Mouse (Mus musculus) embryonic stem cell, embryonic (primary cell): ENCODE data around the gene Kcnn1.

ENCODE experiments used
- CTCF ChIA-PET, 4 experiments: fragments of 300-600 bp in 2 of 4; fragments of 350-600 bp in 2 of 4; sonication (Branson Sonifier 250); formaldehyde crosslinking; loops; one replicate each; lab custom pipeline; 2022; ENCODE audit warnings: inconsistent platforms in 2 of 4; lab: Charles Lee
- POLR2A ChIA-PET, 4 experiments: fragments of 300-600 bp in 2 of 4; fragments of 350-600 bp in 2 of 4; sonication (Branson Sonifier 250); formaldehyde crosslinking; loops; one replicate each; lab custom pipeline; 2022; ENCODE audit warnings: antibody characterized with exemption in 4 of 4, inconsistent platforms in 1 of 4; lab: Charles Lee

Gene Kcnn1

GRCm38 (mm10) chr8:70862824-70863641, at the start of gene Kcnn1:
Kcnn1 (minus strand) TSS chr8:70863258.
- ChIA-PET CTCF (interaction anchor here (0.6 to 2.8 kb wide), 6 partner anchors 15 to 1108 kb away, joined by 3 to 15 read pairs (median 4); no protein-coding TSS in a partner anchor), POLR2A (interaction anchor here (0.6 to 6.0 kb wide), 18 partner anchors 11 to 352 kb away, joined by 3 to 67 read pairs (median 6); partner anchors contain the start of genes Arrdc2 (in 2 of the 4), Rpl18a (in 2 of the 4) and Jund (in 1 of the 4))

- ChIA-PET POLR2A (interaction anchor here (0.6 to 10.1 kb wide), 18 partner anchors 8 to 455 kb away, joined by 3 to 186 read pairs (median 4); partner anchors contain the start of genes Rpl18a (in 3 of the 4), Slc5a5 (in 2 of the 4), Arrdc2 (in 1 of the 4) and Myo9b (in 1 of the 4)), CTCF (interaction anchor here in 3 of 4 experiments (0.6 to 2.2 kb wide), 15 partner anchors 9 to 625 kb away, joined by 3 to 7 read pairs (median 4); partner anchors contain the start of genes Rpl18a (in 3 of the 3) and Arrdc2 (in 1 of the 3))
Measured at GRCm38 (mm10) chr8:70911596-70911995, 48.5 kb upstream of the Kcnn1 start.

- ChIA-PET POLR2A (interaction anchor here (0.8 to 9.2 kb wide), 8 partner anchors 10 to 68 kb away, joined by 3 to 193 read pairs (median 6); partner anchors contain the start of genes Rpl18a (in 4 of the 4), Arrdc2 (in 2 of the 4) and Slc5a5 (in 1 of the 4)), CTCF (interaction anchor here in 1 of 4 experiments (1.0 kb wide), 1 partner anchor 10 kb away, joined by 4 read pairs; the partner anchor contains the start of gene Rpl18a)
Measured at GRCm38 (mm10) chr8:70907518-70907917, 44.5 kb upstream of the Kcnn1 start.

DNA sequence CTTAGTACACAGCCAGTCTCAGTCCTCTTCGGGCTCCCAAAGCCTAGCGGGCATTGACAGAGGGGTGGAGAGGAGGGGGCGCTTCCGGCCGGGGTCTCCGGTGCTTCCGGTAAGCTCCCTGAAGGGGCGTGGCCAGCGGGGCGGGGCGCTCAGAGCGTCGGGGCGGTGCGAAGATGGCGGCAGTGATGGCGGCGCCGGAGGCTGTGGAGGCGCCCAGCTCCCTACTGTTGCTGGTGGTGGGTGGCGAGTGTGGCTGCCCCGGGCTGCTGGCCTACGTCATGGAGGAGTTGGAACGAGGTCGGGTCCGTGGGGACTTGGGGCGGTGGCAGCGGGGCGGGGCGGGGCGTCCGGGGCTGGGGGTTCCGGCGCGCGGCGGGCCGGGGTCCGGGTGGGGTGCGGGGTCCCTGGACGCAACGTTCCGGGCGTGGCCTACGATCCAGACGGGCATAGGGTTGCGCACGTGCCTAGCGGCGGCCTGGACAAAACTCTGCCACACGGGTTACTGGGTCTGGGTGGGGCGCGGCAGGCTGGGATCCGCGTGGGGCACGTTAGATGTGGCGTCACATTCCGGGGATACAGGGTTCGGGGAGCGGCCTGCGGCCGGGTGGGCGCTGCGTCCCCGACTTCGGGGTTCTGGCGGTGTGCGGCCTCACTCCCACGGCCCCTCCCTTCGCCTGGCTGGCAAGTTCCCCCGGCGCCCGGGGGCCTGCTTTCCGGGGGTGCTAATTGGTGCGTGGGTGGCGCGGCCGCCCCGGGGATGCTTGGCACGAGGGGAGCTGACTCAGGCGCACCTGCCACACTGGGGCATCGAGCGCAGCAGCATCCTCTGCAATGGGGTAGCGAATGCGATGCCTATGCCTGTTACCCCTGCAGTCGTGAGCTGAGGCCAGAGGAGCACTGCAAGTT, 43.0 kb upstream of the Kcnn1 start, which contains the start of gene Map1s:
Map1s (plus strand) TSS at position 102 of the 906 bp plus-strand sequence.
- POLR2A ChIA-PET: interaction anchor here (0.5 to 9.2 kb wide), 63 partner anchors 9 to 1566 kb away, joined by 3 to 193 read pairs (median 4); partner anchors contain the start of genes Rpl18a (in 4 of the 4), Slc5a5 (in 3 of the 4), Arrdc2 (in 2 of the 4) and Gm3336 (in 2 of the 4)
- CTCF ChIA-PET: interaction anchor here in 2 of 4 experiments (0.7 to 1.6 kb wide), 9 partner anchors 8 to 84 kb away, joined by 3 to 9 read pairs (median 3); partner anchors contain the start of gene Rpl18a (in 2 of the 2)

DNA sequence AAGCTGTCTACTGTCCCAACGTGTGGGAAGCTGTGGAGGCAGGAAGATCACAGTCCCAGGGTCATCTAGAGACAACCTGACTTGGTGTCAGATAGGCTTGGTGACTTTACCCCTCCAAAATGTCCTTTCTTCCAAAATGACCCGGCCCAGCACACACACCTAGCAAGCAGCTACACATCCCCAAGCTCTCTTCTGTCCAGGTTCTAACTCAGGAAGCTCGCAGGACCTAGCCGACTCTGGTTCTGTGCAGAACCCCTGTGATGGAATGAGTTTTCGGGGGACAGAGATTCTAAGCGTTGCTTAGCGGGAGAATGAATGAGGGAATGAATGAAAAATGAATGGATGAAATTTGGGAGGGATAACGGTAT, 42.4 kb upstream of the Kcnn1 start:
- CTCF ChIA-PET: interaction anchor here in 2 of 4 experiments (0.7 to 1.6 kb wide), 9 partner anchors 8 to 83 kb away, joined by 3 to 9 read pairs (median 3); partner anchors contain the start of gene Rpl18a (in 2 of the 2)
- POLR2A ChIA-PET: interaction anchor here (0.5 to 9.2 kb wide), 60 partner anchors 8 to 1566 kb away, joined by 3 to 193 read pairs (median 4); partner anchors contain the start of genes Rpl18a (in 4 of the 4), Slc5a5 (in 3 of the 4), Arrdc2 (in 2 of the 4) and Gm3336 (in 2 of the 4)

- CTCF ChIA-PET: interaction anchor here in 2 of 4 experiments (0.6 to 1.1 kb wide), 2 partner anchors 65 to 459 kb away, joined by 3 to 5 read pairs; partner anchors contain the start of gene Arrdc2 (in 1 of the 2)
- POLR2A ChIA-PET: interaction anchor here in 3 of 4 experiments (0.6 to 9.2 kb wide), 10 partner anchors 8 to 271 kb away, joined by 3 to 193 read pairs (median 4); partner anchors contain the start of genes Rpl18a (in 2 of the 3) and Slc5a5 (in 2 of the 3)
Measured at GRCm38 (mm10) chr8:70904532-70904931, 41.5 kb upstream of the Kcnn1 start.

DNA sequence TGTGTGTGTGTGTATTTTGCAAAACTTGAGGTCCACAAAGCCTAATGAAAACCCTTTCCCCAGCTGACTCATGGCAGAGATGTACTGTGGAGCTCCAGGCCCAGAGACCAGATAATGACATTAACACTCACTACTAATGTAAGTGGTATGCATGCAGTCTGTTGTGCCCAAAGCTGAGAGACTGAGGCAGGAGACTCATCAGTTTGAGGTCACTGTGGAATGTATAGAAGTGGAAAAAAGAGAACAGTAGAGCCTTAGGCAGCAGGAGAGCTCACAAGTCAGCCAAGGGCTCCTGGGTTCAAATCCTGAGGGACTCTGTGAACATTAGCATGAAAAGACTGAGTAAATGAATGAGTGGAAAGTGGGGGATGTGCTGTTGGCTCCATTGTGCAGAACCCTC, 40.5 kb upstream of the Kcnn1 start:
- POLR2A ChIA-PET: interaction anchor here (0.5 to 9.2 kb wide), 17 partner anchors 9 to 270 kb away, joined by 3 to 193 read pairs (median 3); partner anchors contain the start of genes Arrdc2 (in 2 of the 4), Jund (in 1 of the 4), Rpl18a (in 1 of the 4) and Slc5a5 (in 1 of the 4)
- CTCF ChIA-PET: interaction anchor here in 3 of 4 experiments (0.6 to 1.2 kb wide), 8 partner anchors 24 to 1581 kb away, joined by 3 to 6 read pairs (median 3); partner anchors contain the start of gene Arrdc2 (in 1 of the 3)

DNA sequence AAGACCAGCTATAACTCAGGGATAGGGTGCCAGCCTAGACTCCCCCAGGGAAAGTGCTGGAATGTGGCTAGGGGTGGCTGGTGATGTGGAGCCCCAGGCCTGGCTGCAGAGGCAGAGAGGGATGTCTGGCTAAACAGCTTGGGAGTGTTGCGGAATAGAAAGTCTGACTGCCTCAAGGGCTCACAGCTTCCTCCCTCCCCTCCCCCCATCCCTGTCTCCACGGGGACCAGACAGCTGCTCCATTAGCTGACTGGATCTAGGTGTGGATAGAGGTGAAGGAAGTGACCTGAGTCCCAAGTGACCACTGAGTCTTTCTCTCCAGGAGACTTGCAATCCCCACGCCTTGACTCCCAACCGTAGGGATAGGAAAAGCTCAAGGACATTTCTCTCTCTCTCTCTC, 40.1 kb upstream of the Kcnn1 start:
- CTCF ChIA-PET: interaction anchor here (0.6 to 1.6 kb wide), 6 partner anchors 9 to 1580 kb away, joined by 3 to 7 read pairs (median 3); no protein-coding TSS in a partner anchor
- POLR2A ChIA-PET: interaction anchor here (0.5 to 9.2 kb wide), 20 partner anchors 9 to 373 kb away, joined by 3 to 193 read pairs (median 3); partner anchors contain the start of genes Arrdc2 (in 3 of the 4), Jund (in 1 of the 4), Rpl18a (in 1 of the 4) and Slc5a5 (in 1 of the 4)

DNA sequence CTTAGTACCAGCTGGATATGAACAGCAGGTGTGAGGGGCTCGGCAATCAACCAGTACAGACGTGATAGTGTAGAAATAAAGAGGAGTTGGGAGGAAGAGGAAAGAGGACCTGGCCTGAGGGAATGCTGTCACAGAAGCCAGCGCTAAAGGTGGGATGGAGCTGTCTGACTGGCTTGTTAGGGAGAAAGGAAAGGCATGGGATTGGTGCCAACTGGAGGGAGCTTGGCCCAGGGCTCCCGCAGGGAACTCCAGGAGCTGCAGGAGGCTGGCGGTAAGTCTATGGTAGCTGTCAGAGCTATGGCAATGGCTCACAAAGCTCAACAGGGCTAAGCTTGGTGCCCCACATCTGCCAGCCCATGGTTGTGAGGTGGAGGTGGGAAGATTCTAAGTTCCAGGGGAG, 39.2 kb upstream of the Kcnn1 start:
- ChIA-PET CTCF (interaction anchor here in 1 of 4 experiments (1.6 kb wide), 1 partner anchor 10 kb away, joined by 7 read pairs; no protein-coding TSS in a partner anchor), POLR2A (interaction anchor here in 3 of 4 experiments (0.5 to 9.2 kb wide), 17 partner anchors 8 to 619 kb away, joined by 3 to 193 read pairs (median 3); partner anchors contain the start of genes Arrdc2 (in 3 of the 3), Rpl18a (in 1 of the 3) and Slc5a5 (in 1 of the 3))

DNA sequence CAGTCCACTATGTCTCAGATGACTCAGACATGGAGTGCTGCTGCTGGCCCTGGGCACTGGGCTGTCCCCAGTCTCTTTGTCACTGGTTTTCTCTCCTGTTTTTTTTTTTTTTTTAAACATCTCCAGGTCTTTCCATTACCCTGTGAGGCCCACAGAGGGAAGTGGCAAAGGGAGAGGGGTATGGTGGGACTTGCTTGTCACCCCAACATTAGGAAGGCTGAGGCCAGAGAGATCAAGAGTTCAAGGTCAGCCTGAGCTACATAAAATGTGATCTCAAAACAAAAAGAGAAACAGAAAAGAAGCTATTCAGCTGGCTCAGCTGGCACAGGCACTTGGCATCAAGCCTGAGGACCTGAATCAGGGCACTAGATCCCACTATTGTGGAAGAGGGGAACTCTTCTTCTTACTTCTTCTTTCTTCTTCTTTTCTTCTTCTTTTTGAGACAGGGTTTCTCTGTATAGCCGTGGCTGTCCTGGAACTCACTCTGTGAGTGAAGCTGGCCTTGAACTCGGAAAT, 37.9 kb upstream of the Kcnn1 start:
- ChIA-PET POLR2A (interaction anchor here in 2 of 4 experiments (1.2 to 9.2 kb wide), 5 partner anchors 7 to 15 kb away, joined by 3 to 193 read pairs (median 4); partner anchors contain the start of genes Rpl18a (in 1 of the 2) and Slc5a5 (in 1 of the 2)), CTCF (no interaction called here)

- POLR2A ChIA-PET: interaction anchor here in 2 of 4 experiments (0.8 to 10.9 kb wide), 4 partner anchors 15 to 372 kb away, joined by 3 to 532 read pairs (median 150); partner anchors contain the start of gene Ccdc124 (in 1 of the 2)
- CTCF ChIA-PET: interaction anchor here in 2 of 4 experiments (0.6 to 1.4 kb wide), 2 partner anchors 12 to 18 kb away, joined by 3 read pairs; no protein-coding TSS in a partner anchor
Measured at GRCm38 (mm10) chr8:70899226-70899625, 36.2 kb upstream of the Kcnn1 start.

- CTCF ChIA-PET: interaction anchor here in 3 of 4 experiments (0.8 to 2.8 kb wide), 6 partner anchors 13 to 373 kb away, joined by 3 to 20 read pairs (median 3); partner anchors contain the start of genes Arrdc2 (in 1 of the 3) and Myo9b (in 1 of the 3)
- POLR2A ChIA-PET: interaction anchor here in 2 of 4 experiments (0.8 to 10.9 kb wide), 15 partner anchors 6 to 469 kb away, joined by 3 to 532 read pairs (median 32); partner anchors contain the start of genes Arrdc2 (in 1 of the 2), Ccdc124 (in 1 of the 2), Jund (in 1 of the 2) and Kcnn1 (in 1 of the 2)
Measured at GRCm38 (mm10) chr8:70898661-70899198, 35.7 kb upstream of the Kcnn1 start.

- ChIA-PET POLR2A (interaction anchor here (0.6 to 10.9 kb wide), 174 partner anchors 7 to 780 kb away, joined by 3 to 532 read pairs (median 5); partner anchors contain the start of genes Map1s (in 4 of the 4), Arrdc2 (in 3 of the 4), Ccdc124 (in 3 of the 4) and Haus8 (in 3 of the 4)), CTCF (interaction anchor here (0.6 to 2.8 kb wide), 48 partner anchors 8 to 624 kb away, joined by 3 to 20 read pairs (median 4); partner anchors contain the start of genes Map1s (in 2 of the 4), Arrdc2 (in 1 of the 4) and Myo9b (in 1 of the 4))
Measured at GRCm38 (mm10) chr8:70897681-70898413, 34.8 kb upstream of the Kcnn1 start.
